Mouse (Mus musculus): ENCODE data around the gene Pla2g2c. TPM values are rescaled to one million over a fixed set of nuclear protein-coding genes. Genes with fewer than 3 reads are reported as not detected.

The Pla2g2c gene
- polyA plus RNA-seq, 1 experiment from 2014 or later, result 0.45 TPM

- no peaks in the 10 kb centered on the region for H3K27me3 ChIP-seq
- H3K4me2 ChIP-seq, result no peak overlapping the region
- no peaks in the 10 kb centered on the region for H3K9me3 ChIP-seq (replicated peaks)
- 64% methylated on average over 4 of the region's 4 CpGs for WGBS
- no peak overlapping the region for H3K4me3 ChIP-seq (replicated peaks)
- H3K9ac ChIP-seq, result no peak overlapping the region
- peaks cover 10% of the 10 kb centered on the region; the same call in 1 of the 2 replicates for H3K4me1 ChIP-seq
- H3K36me3 ChIP-seq, result no peaks in the 10 kb centered on the region
- H3K27ac ChIP-seq, result no peak overlapping the region
- no peak for ATAC-seq (replicated peaks; ENCODE audit: low FRiP score)
These were observed 30.8 kb downstream of the Pla2g2c start for GRCm38 (mm10) chr4:138755439-138755838.

- ATAC-seq (replicated peaks; ENCODE audit: low FRiP score), result no peak
- Histone ChIP-seq H3K36me3 (no peaks in the 10 kb centered on the region), H3K27me3 (no peaks in the 10 kb centered on the region), H3K4me1 (peaks cover 12% of the 10 kb centered on the region; the same call in 1 of the 2 replicates), H3K9me3 (replicated peaks) (no peaks in the 10 kb centered on the region), H3K4me2 (no peak overlapping the region), H3K27ac (no peak overlapping the region), H3K4me3 (replicated peaks) (no peak overlapping the region), H3K9ac (no peak overlapping the region)
- 87% methylated on average over 11 of the region's 11 CpGs for WGBS
These were observed 31.4 kb downstream of the Pla2g2c start for GRCm38 (mm10) chr4:138755983-138756382.

- no peak within 1 kb of the TSS for H3K4me3 ChIP-seq (replicated peaks)
- no peaks in the 10 kb centered on the region for H3K9me3 ChIP-seq (replicated peaks)
- 72% methylated on average over 8 of the region's 8 CpGs for WGBS
- H3K4me1 ChIP-seq, result peaks cover 12% of the 10 kb centered on the region; the same call in 1 of the 2 replicates
- H3K4me2 ChIP-seq, result no peak within 1 kb of the TSS
- ATAC-seq (replicated peaks; ENCODE audit: low FRiP score), result no peak
- H3K36me3 ChIP-seq, result no peaks in the 10 kb centered on the region
- no peak within 1 kb of the TSS for H3K9ac ChIP-seq
- no peaks in the 10 kb centered on the region for H3K27me3 ChIP-seq
- no peak within 1 kb of the TSS for H3K27ac ChIP-seq
These were observed 32.8 kb downstream of the Pla2g2c start, which contains the start of gene Pla2g2f for GRCm38 (mm10) chr4:138757416-138757815. Gene Pla2g2f (minus strand): TSS chr4:138757626.

GRCm38 (mm10) chr4:138762266-138762665 lies 37.7 kb downstream of the Pla2g2c start:
- no peak for ATAC-seq (replicated peaks; ENCODE audit: low FRiP score)
- Histone ChIP-seq H3K4me2 (no peak overlapping the region), H3K9ac (no peak overlapping the region), H3K27ac (no peak overlapping the region), H3K9me3 (replicated peaks) (no peaks in the 10 kb centered on the region), H3K4me3 (replicated peaks) (no peak overlapping the region), H3K4me1 (0 out of 2 replicates have a peak, but pooled peaks cover 5% of the 10 kb centered on the region), H3K36me3 (no peaks in the 10 kb centered on the region), H3K27me3 (no peaks in the 10 kb centered on the region)
- 74% methylated on average over 9 of the region's 9 CpGs for WGBS

- Histone ChIP-seq H3K36me3 (no peaks in the 10 kb centered on the region), H3K4me2 (no peak overlapping the region), H3K4me1 (no peaks in the 10 kb centered on the region), H3K9ac (no peak overlapping the region), H3K27ac (no peak overlapping the region), H3K4me3 (replicated peaks) (no peak overlapping the region), H3K27me3 (0 out of 2 replicates have a peak, but pooled peaks cover 3% of the 10 kb centered on the region), H3K9me3 (replicated peaks) (no peaks in the 10 kb centered on the region)
- ATAC-seq (replicated peaks; ENCODE audit: low FRiP score), result no peak
- 83% methylated on average over 10 of the region's 10 CpGs for WGBS
These were observed 47.4 kb downstream of the Pla2g2c start for GRCm38 (mm10) chr4:138771970-138772369.

- H3K36me3 ChIP-seq, result no peaks in the 10 kb centered on the region
- H3K27ac ChIP-seq, result no peak overlapping the region
- H3K9me3 ChIP-seq (replicated peaks), result no peaks in the 10 kb centered on the region
- no peak overlapping the region for H3K9ac ChIP-seq
- 0 out of 2 replicates have a peak, but pooled peaks cover 3% of the 10 kb centered on the region for H3K27me3 ChIP-seq
- ATAC-seq (replicated peaks; ENCODE audit: low FRiP score), result no peak
- no peak overlapping the region for H3K4me2 ChIP-seq
- no peak overlapping the region for H3K4me3 ChIP-seq (replicated peaks)
- 0 out of 2 replicates have a peak, but pooled peaks cover 2% of the 10 kb centered on the region for H3K4me1 ChIP-seq
- WGBS, result 62% methylated on average over 5 of the region's 5 CpGs
These were observed 47.8 kb downstream of the Pla2g2c start for GRCm38 (mm10) chr4:138772386-138772785.

GRCm38 (mm10) chr4:138775435-138775834 lies 50.8 kb downstream of the Pla2g2c start, which contains the start of gene Pla2g2d:
Gene Pla2g2d (plus strand): TSS chr4:138775735.
- no peak within 1 kb of the TSS for H3K4me2 ChIP-seq
- no peaks in the 10 kb centered on the region for H3K36me3 ChIP-seq
- WGBS, result 83% methylated on average over 6 of the region's 6 CpGs
- H3K9me3 ChIP-seq (replicated peaks), result no peaks in the 10 kb centered on the region
- H3K9ac ChIP-seq, result no peak within 1 kb of the TSS
- H3K27me3 ChIP-seq, result 0 out of 2 replicates have a peak, but pooled peaks cover 3% of the 10 kb centered on the region
- peaks cover 9% of the 10 kb centered on the region; the same call in 1 of the 2 replicates for H3K4me1 ChIP-seq
- ATAC-seq (replicated peaks; ENCODE audit: low FRiP score), result no peak
- no peak within 1 kb of the TSS for H3K4me3 ChIP-seq (replicated peaks)
- no peak within 1 kb of the TSS for H3K27ac ChIP-seq

GRCm38 (mm10) chr4:138777417-138778407 lies 53.1 kb downstream of the Pla2g2c start:
- WGBS, result 31% methylated on average over 20 of the region's 20 CpGs
- peaks cover 9% of the 10 kb centered on the region; the same call in 1 of the 2 replicates for H3K4me1 ChIP-seq

GRCm38 (mm10) chr4:138780300-138780699 lies 55.7 kb downstream of the Pla2g2c start:
- no peak overlapping the region for H3K27ac ChIP-seq
- peaks cover 7% of the 10 kb centered on the region; the same call in 1 of the 2 replicates for H3K27me3 ChIP-seq
- ATAC-seq (replicated peaks; ENCODE audit: low FRiP score), result no peak
- H3K9me3 ChIP-seq (replicated peaks), result no peaks in the 10 kb centered on the region
- WGBS, result 81% methylated on average over 5 of the region's 5 CpGs
- no peak overlapping the region for H3K9ac ChIP-seq
- no peaks in the 10 kb centered on the region for H3K36me3 ChIP-seq
- H3K4me2 ChIP-seq, result no peak overlapping the region
- H3K4me3 ChIP-seq (replicated peaks), result no peak overlapping the region
- H3K4me1 ChIP-seq, result peaks cover 9% of the 10 kb centered on the region; the same call in 1 of the 2 replicates

More at GRCm38 (mm10) chr4:138777417-138778407, 53.1 kb downstream of the Pla2g2c start:
- Histone ChIP-seq H3K9ac (no peak overlapping the region), H3K4me2 (no peak overlapping the region), H3K36me3 (no peaks in the 10 kb centered on the region), H3K4me3 (replicated peaks) (no peak overlapping the region), H3K9me3 (replicated peaks) (no peaks in the 10 kb centered on the region), H3K27me3 (0 out of 2 replicates have a peak, but pooled peaks cover 3% of the 10 kb centered on the region), H3K27ac (no peak overlapping the region)
- ATAC-seq (replicated peaks; ENCODE audit: low FRiP score), result no peak

GRCm38 (mm10) chr4:138782098-138782497 lies 57.5 kb downstream of the Pla2g2c start:
- Histone ChIP-seq H3K9me3 (replicated peaks) (no peaks in the 10 kb centered on the region), H3K27ac (no peak overlapping the region), H3K36me3 (no peaks in the 10 kb centered on the region), H3K4me2 (no peak overlapping the region), H3K4me1 (peaks cover 15% of the 10 kb centered on the region), H3K9ac (no peak overlapping the region), H3K27me3 (peaks cover 4% of the 10 kb centered on the region; the same call in 1 of the 2 replicates), H3K4me3 (replicated peaks) (no peak overlapping the region)
- ATAC-seq (replicated peaks; ENCODE audit: low FRiP score), result no peak
- 76% methylated on average over 6 of the region's 6 CpGs for WGBS

GRCm38 (mm10) chr4:138785721-138786120 lies 61.1 kb downstream of the Pla2g2c start:
- Histone ChIP-seq H3K4me1 (peaks cover 6% of the 10 kb centered on the region), H3K4me2 (no peak overlapping the region), H3K36me3 (no peaks in the 10 kb centered on the region), H3K9me3 (replicated peaks) (no peaks in the 10 kb centered on the region), H3K27ac (peak overlapping the region; percentile 32; the same call in 1 of the 2 replicates), H3K27me3 (peaks cover 4% of the 10 kb centered on the region; the same call in 1 of the 2 replicates), H3K4me3 (replicated peaks) (no peak overlapping the region), H3K9ac (no peak overlapping the region)
- WGBS, result 49% methylated on average over 4 of the region's 4 CpGs
- ATAC-seq (replicated peaks; ENCODE audit: low FRiP score), result no peak

- Histone ChIP-seq H3K36me3 (no peaks in the 10 kb centered on the region), H3K4me2 (no peak overlapping the region), H3K9me3 (replicated peaks) (no peaks in the 10 kb centered on the region), H3K9ac (no peak overlapping the region), H3K4me3 (replicated peaks) (no peak overlapping the region), H3K27me3 (peaks cover 4% of the 10 kb centered on the region; the same call in 1 of the 2 replicates), H3K27ac (0 out of 2 replicates have a peak overlapping the region, but pooled peaks have one; percentile 32), H3K4me1 (peaks cover 6% of the 10 kb centered on the region)
- no peak for ATAC-seq (replicated peaks; ENCODE audit: low FRiP score)
- WGBS, result 50% methylated on average over 4 of the region's 4 CpGs
These were observed 61.5 kb downstream of the Pla2g2c start for GRCm38 (mm10) chr4:138786141-138786540.

Measured in kidney, embryonic 15.5 days (tissue).